Mouse (Mus musculus) lung, postnatal 0 days (tissue): ENCODE measurements around the gene Spsb4. TPM values are rescaled to one million over a fixed set of nuclear protein-coding genes. Genes with fewer than 3 reads are reported as not detected.

Experiments
- ATAC-seq: fragments of 200-750 bp; cut with Nextera tagmentation; 2 replicates; pipeline ENCODE4 v1.8.0; 2017; ENCODE audit warnings: moderate library complexity
- DNase-seq: peaks from one replicate; pipeline ENCODE4 v3.0.0-alpha.2; 2016; ENCODE audit warnings: low spot score
- H3K27ac ChIP-seq: fragments of 300-500 bp; sonication (generic); 2 replicates; pipeline ENCODE4 v1.5.1; 2014; ENCODE audit warnings: antibody characterized with exemption, mild to moderate bottlenecking, low read length, mixed read lengths
- H3K27me3 ChIP-seq: fragments of 300-500 bp; sonication (generic); replicated peaks from 2 replicates; pipeline ENCODE4 v1.6.1; 2014; ENCODE audit warnings: low read length, mixed read lengths; ENCODE audit not compliant: insufficient read depth
- H3K36me3 ChIP-seq: fragments of 300-500 bp; sonication (generic); 2 replicates; pipeline ENCODE4 v1.6.1; 2014; ENCODE audit warnings: low read length, mixed read lengths; ENCODE audit not compliant: insufficient read depth
- H3K4me1 ChIP-seq: fragments of 300-500 bp; sonication (generic); 2 replicates; pipeline ENCODE4 v1.6.1; 2014; ENCODE audit warnings: antibody characterized with exemption, low read depth, low read length, mixed read lengths; ENCODE audit not compliant: insufficient read depth
- H3K4me2 ChIP-seq: fragments of 300-500 bp; sonication (generic); replicated peaks from 2 replicates; pipeline ENCODE4 v1.6.1; 2014; ENCODE audit warnings: low read depth, mild to moderate bottlenecking, low read length, moderate library complexity, mixed read lengths
- H3K4me3 ChIP-seq: fragments of 300-500 bp; sonication (generic); 2 replicates; pipeline ENCODE4 v1.5.1; 2014; ENCODE audit warnings: low read depth, low read length
- H3K9ac ChIP-seq: fragments of 300-500 bp; sonication (generic); replicated peaks from 2 replicates; pipeline ENCODE4 v1.6.1; 2014; ENCODE audit warnings: low read depth, mild to moderate bottlenecking
- H3K9me3 ChIP-seq: fragments of 300-500 bp; sonication (generic); 2 replicates; pipeline ENCODE4 v1.6.1; 2016; ENCODE audit warnings: low read length, mixed read lengths
- CTCF ChIP-seq: IDR thresholded peaks from 2 replicates; pipeline ENCODE4 v1.5.1; 2016; ENCODE audit warnings: antibody characterized with exemption, mild to moderate bottlenecking
- EP300 ChIP-seq: IDR thresholded peaks from 2 replicates; pipeline ENCODE4 v1.6.1; 2016; ENCODE audit warnings: antibody characterized with exemption, mild to moderate bottlenecking, control low read depth
- WGBS: fragments of 180-500 bp; shearing (Covaris S2); extraction: QIAGEN DNeasy Blood & Tissue Kit; methylation state at CpG from one replicate; pipeline ENCODE4 v1.1.7; 2014; 5-methylcytosine and 5-hydroxymethylcytosine counted together
- polyA plus RNA-seq: library from polyadenylated mRNA; unstranded; fragments of >200 nt; fragmentation: Nextera tagmentation; extraction: Ambion mirVana; gene quantifications from 2 replicates; pipeline ENCODE4 v1.2.1, GENCODE M21; 2015

The Spsb4 gene
- polyA plus RNA-seq, 1 experiment from 2014 or later: 2.2 TPM

- H3K27me3 ChIP-seq: no peaks in the 10 kb centered on the region
- no peak for ATAC-seq
- H3K9me3 ChIP-seq: no peaks in the 10 kb centered on the region
- H3K36me3 ChIP-seq: no peaks in the 10 kb centered on the region
- H3K4me2 ChIP-seq: no peak overlapping the region
- no peak for DNase-seq
- WGBS: 39% methylated on average over 7 of the region's 7 CpGs
- H3K27ac ChIP-seq: no peak overlapping the region
- H3K4me3 ChIP-seq: no peak overlapping the region
- H3K9ac ChIP-seq: no peak overlapping the region
- no peak for TF ChIP-seq EP300
- no peak for TF ChIP-seq CTCF
- H3K4me1 ChIP-seq: no peaks in the 10 kb centered on the region
Observed at GRCm38 (mm10) chr9:97002025-97002424, 16.6 kb downstream of the Spsb4 start.

GRCm38 (mm10) chr9:97001458-97001857 lies 17.2 kb downstream of the Spsb4 start:
- no peaks in the 10 kb centered on the region for H3K36me3 ChIP-seq
- 86% methylated on average over 10 of the region's 10 CpGs for WGBS
- no peak overlapping the region for H3K4me3 ChIP-seq
- H3K27me3 ChIP-seq: no peaks in the 10 kb centered on the region
- no peak overlapping the region for H3K9ac ChIP-seq
- no peak overlapping the region for H3K4me2 ChIP-seq
- TF ChIP-seq CTCF: no peak
- no peak for TF ChIP-seq EP300
- H3K9me3 ChIP-seq: no peaks in the 10 kb centered on the region
- H3K27ac ChIP-seq: no peak overlapping the region
- H3K4me1 ChIP-seq: no peaks in the 10 kb centered on the region
- DNase-seq (no peak), ATAC-seq (no peak)

GRCm38 (mm10) chr9:96995717-96996116 lies 22.9 kb downstream of the Spsb4 start:
- TF ChIP-seq CTCF (no peak), EP300 (no peak)
- Histone ChIP-seq H3K4me2 (no peak overlapping the region), H3K27ac (no peak overlapping the region), H3K9ac (no peak overlapping the region), H3K9me3 (no peaks in the 10 kb centered on the region), H3K4me3 (no peak overlapping the region), H3K27me3 (no peaks in the 10 kb centered on the region), H3K4me1 (no peaks in the 10 kb centered on the region), H3K36me3 (no peaks in the 10 kb centered on the region)
- ATAC-seq (no peak), DNase-seq (no peak)
- WGBS: 97% methylated on average over 25 of the region's 25 CpGs

- Histone ChIP-seq H3K27me3 (no peaks in the 10 kb centered on the region), H3K36me3 (no peaks in the 10 kb centered on the region), H3K9me3 (no peaks in the 10 kb centered on the region), H3K9ac (no peak overlapping the region), H3K4me1 (no peaks in the 10 kb centered on the region), H3K27ac (no peak overlapping the region), H3K4me2 (no peak overlapping the region), H3K4me3 (no peak overlapping the region)
- TF ChIP-seq EP300 (no peak), CTCF (no peak)
- ATAC-seq: no peak
- 88% methylated on average over 9 of the region's 9 CpGs for WGBS
- DNase-seq: no peak
Observed at GRCm38 (mm10) chr9:96994733-96995132, 23.9 kb downstream of the Spsb4 start.

GRCm38 (mm10) chr9:96991118-96991517 lies 27.5 kb downstream of the Spsb4 start:
- 67% methylated on average over 14 of the region's 14 CpGs for WGBS
- no peaks in the 10 kb centered on the region for H3K27me3 ChIP-seq
- H3K4me2 ChIP-seq: no peak overlapping the region
- H3K4me3 ChIP-seq: no peak overlapping the region
- no peak for ATAC-seq
- H3K9ac ChIP-seq: no peak overlapping the region
- TF ChIP-seq CTCF (no peak), EP300 (no peak)
- H3K36me3 ChIP-seq: no peaks in the 10 kb centered on the region
- no peak overlapping the region for H3K27ac ChIP-seq
- DNase-seq: no peak
- no peaks in the 10 kb centered on the region for H3K4me1 ChIP-seq
- no peaks in the 10 kb centered on the region for H3K9me3 ChIP-seq

GRCm38 (mm10) chr9:96989389-96989990 lies 29.2 kb downstream of the Spsb4 start:
- 49% methylated on average over 10 of the region's 10 CpGs for WGBS
- no peaks in the 10 kb centered on the region for H3K4me1 ChIP-seq
- ATAC-seq: no peak
- no peaks in the 10 kb centered on the region for H3K36me3 ChIP-seq
- H3K9me3 ChIP-seq: no peaks in the 10 kb centered on the region
- H3K4me3 ChIP-seq: no peak overlapping the region
- H3K27me3 ChIP-seq: no peaks in the 10 kb centered on the region
- H3K27ac ChIP-seq: no peak overlapping the region
- H3K4me2 ChIP-seq: no peak overlapping the region
- H3K9ac ChIP-seq: no peak overlapping the region
- no peak for DNase-seq
- TF ChIP-seq EP300 (no peak), CTCF (no peak)
